Mouse (Mus musculus) thymus, postnatal 25 days (tissue): ENCODE measurements around the gene Coa7.

Source experiments
- DNase-seq: peaks from one replicate; pipeline ENCODE4 v3.0.0; 2022

Gene Coa7

GRCm38 (mm10) chr4:108327730-108328484 is at the start of gene Coa7:
Gene Coa7, plus strand, starts transcription at chr4:108328140.
- DNase-seq = peak; percentile 98

DNA sequence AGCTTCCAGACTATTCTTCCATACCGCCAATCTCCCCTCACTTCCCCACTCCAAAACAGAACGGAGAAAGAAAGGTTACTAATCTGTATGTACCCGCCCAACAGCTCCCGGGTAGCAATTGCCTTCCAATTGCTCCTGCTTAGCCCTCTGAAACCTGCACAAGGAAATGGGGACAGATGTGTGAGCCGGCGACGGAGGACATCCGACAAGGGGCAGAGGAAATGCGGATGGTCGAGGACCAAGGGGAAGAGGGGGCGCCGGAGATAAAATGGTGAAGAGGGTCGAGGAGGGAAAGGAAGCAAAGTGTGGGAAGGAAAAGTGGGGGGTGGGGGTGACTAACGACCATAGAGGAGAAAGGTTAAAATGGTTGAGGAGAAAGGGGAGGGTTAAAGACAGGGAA is 27.7 kb upstream of the Coa7 start:
- DNase-seq = peak; percentile 53

- peak; percentile 87 for DNase-seq
Observed at GRCm38 (mm10) chr4:108300670-108301373, 27.1 kb upstream of the Coa7 start, which contains the start of gene Zyg11b. Gene Zyg11b, minus strand, starts transcription at chr4:108301096.

- no peak for DNase-seq
Observed at GRCm38 (mm10) chr4:108302296-108302890, 25.5 kb upstream of the Coa7 start.

GRCm38 (mm10) chr4:108310706-108311105 is 17.2 kb upstream of the Coa7 start:
- peak; percentile 50 for DNase-seq

DNA sequence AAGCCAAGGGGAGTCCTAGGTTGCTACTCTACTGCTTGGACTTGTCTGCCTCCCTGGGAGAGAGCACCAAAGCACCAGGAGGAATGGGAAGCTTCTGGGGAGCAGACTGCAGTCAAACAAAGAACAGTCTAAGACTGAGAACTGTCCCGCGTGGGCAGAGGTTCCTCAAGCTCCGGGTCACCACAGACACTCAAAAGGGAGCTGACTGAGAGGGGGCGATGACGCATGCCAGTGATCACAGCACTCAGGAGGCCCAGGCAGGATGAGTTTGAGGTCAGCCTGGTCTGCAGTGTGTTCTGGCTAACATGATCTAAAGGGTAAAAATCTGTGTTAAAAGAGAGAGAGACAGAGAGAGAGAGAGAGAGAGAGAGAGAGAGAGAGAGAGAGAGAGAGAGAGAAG is 13.9 kb upstream of the Coa7 start:
- no peak for DNase-seq

DNA sequence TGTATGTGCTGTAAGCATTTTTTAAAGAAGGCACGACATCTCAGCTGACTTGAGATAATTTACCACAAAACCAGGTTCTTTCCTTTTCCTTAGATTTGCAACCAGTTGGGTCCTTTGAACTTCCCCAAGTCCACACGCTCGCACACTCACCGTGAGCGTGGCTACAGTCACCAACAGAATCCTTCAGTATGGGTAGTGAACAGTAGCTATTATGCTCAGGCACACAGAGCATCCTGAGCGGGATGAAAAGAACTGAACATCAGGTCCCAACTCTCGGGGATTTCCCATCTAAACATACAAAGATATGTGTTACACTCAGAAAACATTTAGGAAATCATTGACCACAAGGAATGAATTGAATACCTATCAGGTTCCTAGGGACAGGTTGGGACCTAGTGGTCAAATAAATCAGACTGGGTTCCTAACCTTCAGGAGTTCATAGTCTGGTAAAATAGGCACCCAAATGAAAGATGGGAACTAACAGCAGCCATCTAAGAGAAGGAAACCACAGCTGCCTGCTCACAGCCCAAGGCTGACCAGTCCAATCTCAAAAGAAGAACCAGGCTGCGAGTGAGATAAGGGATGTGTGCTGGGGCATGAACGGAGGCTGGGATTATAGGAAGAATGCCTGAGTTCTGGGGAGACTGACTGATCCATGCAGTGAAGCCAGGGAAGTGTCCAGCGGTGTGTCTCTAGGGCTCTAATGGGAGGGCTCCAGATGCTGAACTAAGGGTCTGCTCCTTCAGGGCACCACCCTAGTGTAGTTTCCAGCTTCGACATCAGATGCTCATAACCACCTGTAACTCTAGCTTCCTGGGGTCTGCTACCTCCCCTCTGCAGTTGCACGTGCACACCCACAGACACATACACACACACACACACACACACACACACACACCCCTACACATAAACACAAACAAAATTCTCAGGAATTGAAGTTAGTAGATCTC is 10.0 kb upstream of the Coa7 start:
- DNase-seq = peak; percentile 22

DNA sequence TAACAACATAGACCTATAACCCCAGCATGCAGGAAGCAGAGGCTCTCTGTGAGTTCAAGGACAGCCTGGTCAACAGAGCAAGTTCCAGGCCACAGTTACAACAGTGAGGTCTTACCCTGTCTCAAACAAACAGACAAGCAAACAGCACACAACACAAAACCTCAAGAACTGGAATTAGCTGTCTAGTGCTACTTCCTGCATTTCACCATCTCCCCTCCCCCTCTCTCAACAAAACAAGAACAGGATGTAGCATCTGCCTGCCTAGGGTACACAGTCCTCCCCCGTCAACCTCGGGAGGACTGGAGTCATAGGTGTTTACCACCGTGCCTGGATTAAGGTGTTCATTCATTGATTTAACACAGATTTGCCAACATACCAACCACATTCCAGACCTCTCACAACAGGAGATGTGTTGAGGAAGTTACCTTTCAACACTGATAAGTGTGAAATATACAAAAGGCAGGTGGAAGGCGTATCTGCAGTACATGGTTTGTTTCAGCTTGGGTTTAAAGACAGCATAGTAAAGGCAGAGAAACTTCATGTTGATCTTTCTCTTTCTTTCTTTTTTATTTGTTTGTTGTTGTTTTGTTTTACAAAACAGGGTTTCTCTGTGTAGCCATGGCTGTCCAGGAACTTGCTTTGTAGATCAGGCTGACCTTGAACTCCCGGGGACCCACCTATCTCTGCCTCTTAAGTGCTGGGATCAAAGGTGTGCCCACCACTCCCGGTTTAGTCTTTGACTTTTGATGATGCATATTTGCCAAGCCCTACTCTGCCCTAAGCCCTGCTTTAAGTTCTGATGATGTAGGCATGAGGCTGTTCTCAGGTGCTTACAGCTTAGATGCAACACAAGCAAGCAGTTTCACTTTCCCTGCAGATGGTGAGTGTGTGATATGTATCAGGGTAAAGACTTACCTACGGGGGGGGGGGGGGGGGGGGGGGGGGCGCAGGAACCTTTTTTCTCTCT is 9.0 kb upstream of the Coa7 start:
- peak; percentile 69 for DNase-seq

DNA sequence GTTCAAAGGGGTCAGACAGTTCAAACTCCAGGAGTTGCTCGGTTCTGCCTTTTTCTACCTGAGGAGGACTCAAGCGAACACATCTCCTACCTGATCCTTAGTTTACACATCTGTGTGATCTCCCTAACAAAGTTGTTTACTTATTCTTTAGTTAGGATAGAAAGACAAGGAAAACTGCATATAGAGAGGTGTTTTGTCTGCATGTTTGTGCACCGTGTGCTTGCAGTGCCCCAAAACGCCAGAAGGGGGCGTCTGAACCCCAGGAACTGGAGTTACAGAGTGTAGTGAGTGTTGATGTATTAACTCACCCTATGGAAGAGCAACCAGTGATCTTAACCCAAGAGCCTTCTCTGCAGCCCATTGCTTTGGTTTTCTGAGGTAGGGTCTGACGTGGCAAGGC is 8.2 kb upstream of the Coa7 start:
- peak; percentile 39 for DNase-seq

- DNase-seq = no peak
Observed at GRCm38 (mm10) chr4:108320627-108321380, 7.1 kb upstream of the Coa7 start.

- DNase-seq = no peak
Observed at GRCm38 (mm10) chr4:108323588-108323987, 4.4 kb upstream of the Coa7 start.

- DNase-seq = peak; percentile 19
Observed at GRCm38 (mm10) chr4:108327071-108327579, 815 bp upstream of the Coa7 start.

DNA sequence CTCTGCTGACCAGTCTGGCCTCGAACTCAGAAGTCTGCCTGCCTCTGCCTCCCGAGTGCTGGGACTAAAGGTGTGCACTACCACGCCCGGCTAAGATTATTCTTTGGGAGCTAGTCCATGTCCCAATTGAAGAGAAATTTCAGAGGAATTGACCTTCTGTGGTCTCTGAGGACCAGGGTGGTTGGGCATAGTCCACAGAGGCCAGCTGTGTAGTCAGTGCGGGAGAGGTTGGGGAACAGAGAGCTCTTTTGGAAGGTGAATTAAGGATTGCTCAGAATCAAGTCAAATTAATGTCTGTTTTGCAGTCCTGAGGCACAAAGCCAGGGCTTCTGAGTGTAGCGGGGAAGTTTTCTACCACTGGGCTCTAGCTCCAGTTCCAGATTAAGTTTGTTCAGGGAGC is 1.9 kb downstream of the Coa7 start:
- DNase-seq = no peak

GRCm38 (mm10) chr4:108332041-108332440 is 4.1 kb downstream of the Coa7 start:
- no peak for DNase-seq

DNA sequence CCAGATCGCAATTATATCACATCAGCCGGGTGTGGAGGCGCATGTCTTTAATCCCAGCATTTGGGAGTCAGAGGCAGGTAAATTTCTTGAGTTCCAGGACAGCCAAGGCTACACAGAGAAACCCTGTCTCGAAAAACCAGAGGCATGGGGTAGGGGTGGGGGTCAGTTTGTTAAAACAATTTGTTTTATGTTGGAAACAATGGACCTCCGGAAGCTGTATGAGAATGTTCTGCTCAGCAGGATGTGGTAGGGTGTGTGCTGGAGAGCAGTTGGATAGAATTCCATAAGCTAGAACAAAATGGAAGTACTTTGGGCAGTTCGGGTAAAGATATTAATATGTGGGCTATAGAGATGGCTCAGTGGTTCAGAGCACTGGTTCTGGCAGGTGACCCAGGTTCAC is 7.5 kb downstream of the Coa7 start:
- DNase-seq = no peak

GRCm38 (mm10) chr4:108336765-108337164 is 8.8 kb downstream of the Coa7 start:
- no peak for DNase-seq

- no peak for DNase-seq
Observed at GRCm38 (mm10) chr4:108337817-108338216, 9.9 kb downstream of the Coa7 start.

GRCm38 (mm10) chr4:108338321-108338733 is 10.4 kb downstream of the Coa7 start:
- DNase-seq = no peak

GRCm38 (mm10) chr4:108338811-108339210 is 10.9 kb downstream of the Coa7 start:
- no peak for DNase-seq

DNA sequence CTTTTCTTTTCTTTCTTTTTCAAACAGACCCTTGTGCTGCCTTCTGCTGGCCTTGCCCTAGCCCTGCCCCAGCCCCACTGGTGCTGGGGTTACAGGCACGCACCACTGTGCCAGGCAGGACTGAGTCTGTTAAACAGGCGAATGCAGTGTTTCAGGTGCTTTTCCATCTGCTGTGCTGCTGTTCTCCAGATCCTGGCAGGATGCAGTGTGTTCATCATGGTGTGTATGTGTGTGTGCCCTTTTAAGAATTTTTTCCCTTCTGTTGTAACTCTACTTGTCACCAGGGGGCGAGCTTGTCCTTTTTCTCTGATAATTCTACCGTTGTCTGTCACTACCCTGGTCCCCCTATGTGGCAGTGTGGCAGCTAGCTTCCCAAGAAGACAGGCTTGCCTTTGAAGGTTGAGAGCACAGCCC is 11.3 kb downstream of the Coa7 start:
- DNase-seq = peak; percentile 58
